Mouse (Mus musculus) ES-E14 (cell line): ENCODE data around the gene Otog. TPM values are rescaled to one million over a fixed set of nuclear protein-coding genes. Genes with fewer than 3 reads are reported as not detected.

Experiments used
- DNase-seq: peaks from one replicate; pipeline ENCODE4 v3.0.0-alpha.2; 2013; ENCODE audit warnings: low read depth, low spot score
- H3K27ac ChIP-seq: 2 replicates; pipeline ENCODE4 v1.5.1; 2012; ENCODE audit warnings: low read depth, mild to moderate bottlenecking, low read length, moderate library complexity, mixed read lengths; ENCODE audit not compliant: poor library complexity, insufficient read depth, severe bottlenecking
- H3K36me3 ChIP-seq: 2 replicates; pipeline ENCODE4 v1.6.1; 2012; ENCODE audit warnings: mild to moderate bottlenecking, low read length, moderate library complexity, mixed read lengths; ENCODE audit not compliant: control insufficient read depth, poor library complexity, insufficient read depth, severe bottlenecking
- H3K4me1 ChIP-seq, 2 experiments: fragments of 150-350 bp in 1 of 2; sonication (generic) in 1 of 2; 2 replicates each; pipeline ENCODE4 v1.6.1; 2012; ENCODE audit warnings: low read length in 2 of 2, mild to moderate bottlenecking in 1 of 2, mixed read lengths in 1 of 2; ENCODE audit not compliant: control insufficient read depth in 2 of 2, insufficient read depth in 2 of 2, poor library complexity in 1 of 2
- H3K4me3 ChIP-seq, 2 experiments: fragments of 150-350 bp in 1 of 2; sonication (generic) in 1 of 2; 2 replicates each; pipeline ENCODE4 v1.5.1; 2012; ENCODE audit warnings: low read length in 2 of 2, low read depth in 1 of 2, mild to moderate bottlenecking in 1 of 2, mixed read lengths in 1 of 2; ENCODE audit not compliant: insufficient read depth in 1 of 2, poor library complexity in 1 of 2, severe bottlenecking in 1 of 2
- H3K9ac ChIP-seq: 2 replicates; pipeline ENCODE4 v1.6.1; 2012; ENCODE audit warnings: low read depth, mild to moderate bottlenecking, low read length, mixed read lengths; ENCODE audit not compliant: poor library complexity, insufficient read depth, severe bottlenecking
- H3K9me3 ChIP-seq: fragments of 150-350 bp; sonication (generic); 2 replicates; pipeline ENCODE4 v1.6.1; 2012; ENCODE audit warnings: low read depth, mild to moderate bottlenecking, low read length; ENCODE audit not compliant: control insufficient read depth, insufficient read depth
- CHD2 ChIP-seq: IDR thresholded peaks from 2 replicates; pipeline ENCODE4 v1.6.1; 2014; ENCODE audit warnings: mild to moderate bottlenecking, low read depth, low read length, inconsistent platforms
- HCFC1 ChIP-seq: IDR thresholded peaks from 2 replicates; pipeline ENCODE4 v1.6.1; 2012; ENCODE audit warnings: low read length, inconsistent platforms, borderline replicate concordance; ENCODE audit not compliant: insufficient read depth
- MAFK ChIP-seq: IDR thresholded peaks from 2 replicates; pipeline ENCODE4 v1.6.1; 2014; ENCODE audit warnings: mild to moderate bottlenecking, low read depth, low read length, inconsistent platforms; ENCODE audit not compliant: insufficient read depth
- ZC3H11A ChIP-seq: IDR thresholded peaks from 2 replicates; pipeline ENCODE4 v1.6.1; 2012; ENCODE audit warnings: low read depth, mild to moderate bottlenecking, inconsistent platforms, low read length, borderline replicate concordance
- ZNF384 ChIP-seq: IDR thresholded peaks from 2 replicates; pipeline ENCODE4 v1.6.1; 2012; ENCODE audit warnings: low read depth, low read length, inconsistent platforms
- in situ Hi-C, 2 experiments: fragments of 600-800 bp; cut with MboI; formaldehyde crosslinking; loops; one replicate each; pipeline ENCODE4 v1.15.1; 2025; ENCODE audit warnings: low sequenced_read_pairs in 2 of 2, inconsistent platforms in 1 of 2; ENCODE audit not compliant: unreplicated experiment in 2 of 2
- total RNA-seq: library from RNA; depleted of rRNA; stranded (reverse); fragments of 300-350 nt; gene quantifications from 2 replicates; pipeline ENCODE4 v1.2.3, GENCODE M21; 2012

Gene Otog
- total RNA-seq, 1 experiment = 0.22 TPM

DNA sequence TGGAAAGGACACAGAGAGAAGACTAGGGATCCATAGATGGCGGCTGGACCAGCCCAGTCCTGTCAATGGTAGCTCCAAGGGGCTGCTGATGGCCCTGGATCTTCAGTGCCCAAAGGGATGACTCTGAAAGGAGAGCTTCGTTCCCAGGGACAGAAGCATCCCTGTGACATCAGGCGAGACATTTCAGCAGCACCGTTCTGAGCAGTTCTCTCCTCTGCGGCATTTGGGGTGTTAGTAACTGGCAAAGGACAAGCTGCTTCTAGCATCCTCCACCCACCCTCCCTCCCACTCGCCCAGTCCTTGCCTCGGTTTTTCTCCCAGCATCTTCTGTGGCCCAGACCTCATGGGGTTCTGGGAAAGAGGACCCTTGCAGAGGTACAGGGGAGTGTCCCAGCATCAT is 41.5 kb downstream of the Otog start:
- no peak for DNase-seq
- no peaks in the 10 kb centered on the region for H3K4me1 ChIP-seq
- no peaks in the 10 kb centered on the region for H3K36me3 ChIP-seq
- in situ Hi-C loops = no loop called here
- H3K9ac ChIP-seq = no peak overlapping the region
- no peak overlapping the region for H3K4me3 ChIP-seq
- no peaks in the 10 kb centered on the region for H3K9me3 ChIP-seq
- TF ChIP-seq CHD2 = no peak
- TF ChIP-seq HCFC1 = no peak
- no peak for TF ChIP-seq MAFK
- TF ChIP-seq ZC3H11A = no peak
- no peak for TF ChIP-seq ZNF384
- H3K27ac ChIP-seq = no peak overlapping the region

GRCm38 (mm10) chr7:46283681-46284080 is 42.9 kb downstream of the Otog start:
- Histone ChIP-seq H3K4me1 (no peaks in the 10 kb centered on the region), H3K36me3 (no peaks in the 10 kb centered on the region), H3K9me3 (no peaks in the 10 kb centered on the region), H3K9ac (no peak overlapping the region), H3K27ac (no peak overlapping the region), H3K4me3 (no peak overlapping the region)
- no peak for TF ChIP-seq HCFC1
- no peak for TF ChIP-seq ZC3H11A
- no peak for TF ChIP-seq ZNF384
- no peak for TF ChIP-seq MAFK
- TF ChIP-seq CHD2 = no peak
- no peak for DNase-seq
- in situ Hi-C loops = no loop called here

- Histone ChIP-seq H3K4me1 (no peaks in the 10 kb centered on the region), H3K27ac (no peak overlapping the region), H3K4me3 (no peak overlapping the region), H3K9me3 (no peaks in the 10 kb centered on the region), H3K9ac (no peak overlapping the region), H3K36me3 (no peaks in the 10 kb centered on the region)
- in situ Hi-C loops = no loop called here
- no peak for DNase-seq
- TF ChIP-seq CHD2 (no peak), ZC3H11A (no peak), ZNF384 (no peak)
These were observed 44.5 kb downstream of the Otog start for GRCm38 (mm10) chr7:46285161-46285839.

DNA sequence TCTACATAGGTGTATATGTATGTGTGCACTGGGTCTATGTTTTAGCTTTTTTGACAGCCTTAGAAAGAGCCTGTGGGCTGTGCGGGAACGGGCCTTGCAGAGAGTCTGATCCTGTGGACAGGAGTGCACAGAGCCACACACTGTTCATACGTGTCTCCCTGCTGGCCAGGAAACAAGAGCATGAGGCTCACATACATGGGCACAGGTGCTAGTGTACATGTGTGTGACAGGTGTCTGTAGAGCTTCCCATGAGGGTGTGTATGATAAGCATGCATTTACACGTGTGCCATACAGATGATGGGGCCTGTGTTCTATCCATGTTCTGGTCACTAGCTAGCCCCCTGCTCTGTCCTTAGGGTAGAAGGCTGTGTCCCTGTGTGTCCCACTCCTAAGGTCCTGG is 45.6 kb downstream of the Otog start:
- in situ Hi-C loops = no loop called here

DNA sequence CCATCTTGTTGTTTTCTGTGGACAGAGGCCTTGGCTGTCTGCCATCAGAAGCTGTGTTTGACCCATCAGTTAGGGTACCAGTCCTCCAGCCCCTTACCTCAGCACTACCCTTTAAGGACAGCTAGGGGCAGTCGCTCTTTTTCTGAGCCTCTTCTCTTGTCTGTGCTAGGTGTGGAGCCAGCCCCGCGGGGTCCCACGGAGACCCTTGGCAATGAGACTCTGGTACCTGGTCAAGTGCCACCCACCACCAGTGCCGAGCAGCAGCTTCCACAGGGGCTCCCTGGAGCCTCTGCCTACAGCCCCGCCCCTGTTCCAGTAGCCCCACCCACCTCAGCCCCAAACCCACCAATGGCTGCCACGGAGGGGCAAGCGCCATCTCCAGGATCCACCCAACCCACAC is 46.3 kb downstream of the Otog start:
- Histone ChIP-seq H3K36me3 (no peaks in the 10 kb centered on the region), H3K9ac (no peak overlapping the region), H3K9me3 (no peaks in the 10 kb centered on the region), H3K4me3 (no peak overlapping the region), H3K4me1 (no peaks in the 10 kb centered on the region), H3K27ac (no peak overlapping the region)
- no peak for TF ChIP-seq ZNF384
- no peak for TF ChIP-seq MAFK
- no peak for TF ChIP-seq ZC3H11A
- no peak for TF ChIP-seq CHD2
- no peak for TF ChIP-seq HCFC1
- DNase-seq = no peak
- in situ Hi-C loops = no loop called here

More for the DNA sequence above, 45.6 kb downstream of the Otog start:
- Histone ChIP-seq H3K36me3 (no peaks in the 10 kb centered on the region), H3K4me1 (no peaks in the 10 kb centered on the region), H3K9ac (no peak overlapping the region), H3K27ac (no peak overlapping the region), H3K4me3 (no peak overlapping the region), H3K9me3 (no peaks in the 10 kb centered on the region)
- DNase-seq = no peak
- no peak for TF ChIP-seq HCFC1
- TF ChIP-seq MAFK = no peak
- TF ChIP-seq CHD2 = no peak
- no peak for TF ChIP-seq ZC3H11A
- no peak for TF ChIP-seq ZNF384
